Mouse (Mus musculus): Measurements from ENCODE around the gene Crip1. TPM values are rescaled to one million over a fixed set of nuclear protein-coding genes. Genes with fewer than 3 reads are reported as not detected.

Crip1 gene
- total RNA-seq, 2 experiments from 2014 or later = 7.6 to 12.6 TPM

- DNase-seq (ENCODE audit: extremely low spot score in 1 of 2, low spot score in 1 of 2) = no peak
Measured at GRCm38 (mm10) chr12:113124726-113125125, 21.4 kb upstream of the Crip1 start.

- DNase-seq (ENCODE audit: extremely low spot score in 1 of 2, low spot score in 1 of 2) = no peak
Measured at GRCm38 (mm10) chr12:113130732-113131131, 15.4 kb upstream of the Crip1 start.

GRCm38 (mm10) chr12:113131601-113132000 is 14.5 kb upstream of the Crip1 start:
- DNase-seq (ENCODE audit: extremely low spot score in 1 of 2, low spot score in 1 of 2) = no peak

GRCm38 (mm10) chr12:113132567-113132966 is 13.5 kb upstream of the Crip1 start:
- DNase-seq (ENCODE audit: extremely low spot score in 1 of 2, low spot score in 1 of 2) = no peak

GRCm38 (mm10) chr12:113133260-113133659 is 12.9 kb upstream of the Crip1 start:
- no peak for DNase-seq (ENCODE audit: extremely low spot score in 1 of 2, low spot score in 1 of 2)

- no peak for DNase-seq (ENCODE audit: extremely low spot score in 1 of 2, low spot score in 1 of 2)
Measured at GRCm38 (mm10) chr12:113133861-113134403, 12.2 kb upstream of the Crip1 start.

GRCm38 (mm10) chr12:113134502-113134901 is 11.6 kb upstream of the Crip1 start:
- no peak for DNase-seq (ENCODE audit: extremely low spot score in 1 of 2, low spot score in 1 of 2)

- DNase-seq (ENCODE audit: extremely low spot score in 1 of 2, low spot score in 1 of 2) = no peak
Measured at GRCm38 (mm10) chr12:113135401-113135800, 10.7 kb upstream of the Crip1 start.

GRCm38 (mm10) chr12:113136492-113137020 is 9.6 kb upstream of the Crip1 start:
- DNase-seq (ENCODE audit: extremely low spot score in 1 of 2, low spot score in 1 of 2) = no peak

- DNase-seq (ENCODE audit: extremely low spot score in 1 of 2, low spot score in 1 of 2) = no peak
Measured at GRCm38 (mm10) chr12:113137260-113138213, 8.6 kb upstream of the Crip1 start.

- no peak for DNase-seq (ENCODE audit: extremely low spot score in 1 of 2, low spot score in 1 of 2)
Measured at GRCm38 (mm10) chr12:113138291-113138690, 7.8 kb upstream of the Crip1 start.

- no peak for DNase-seq (ENCODE audit: extremely low spot score in 1 of 2, low spot score in 1 of 2)
Measured at GRCm38 (mm10) chr12:113138901-113139864, 6.9 kb upstream of the Crip1 start.

GRCm38 (mm10) chr12:113139908-113140615 is 6.1 kb upstream of the Crip1 start, which contains the start of gene Crip2:
Crip2 (plus strand) TSS chr12:113140236.
- peak; percentile 74 to 94 for DNase-seq (ENCODE audit: extremely low spot score in 1 of 2, low spot score in 1 of 2)

- no peak for DNase-seq (ENCODE audit: extremely low spot score in 1 of 2, low spot score in 1 of 2)
Measured at GRCm38 (mm10) chr12:113140616-113141411, 5.3 kb upstream of the Crip1 start.

GRCm38 (mm10) chr12:113141531-113141973 is 4.6 kb upstream of the Crip1 start:
- peak in 1 of 2 experiments; percentile 31 for DNase-seq (ENCODE audit: extremely low spot score in 1 of 2, low spot score in 1 of 2)

GRCm38 (mm10) chr12:113142021-113142975 is 3.8 kb upstream of the Crip1 start:
- DNase-seq (ENCODE audit: extremely low spot score in 1 of 2, low spot score in 1 of 2) = peak in 1 of 2 experiments; percentile 32

GRCm38 (mm10) chr12:113143164-113143563 is 3.0 kb upstream of the Crip1 start:
- no peak for DNase-seq (ENCODE audit: extremely low spot score in 1 of 2, low spot score in 1 of 2)
